Mouse (Mus musculus) olfactory bulb, adult 2 months (tissue): ENCODE results near the gene Stk11. TPM values are rescaled to one million over a fixed set of nuclear protein-coding genes. Genes with fewer than 3 reads are reported as not detected.

ENCODE experiments used
- H3K27ac ChIP-seq: fragments of 200-500 bp; 2 replicates; pipeline ENCODE4 v1.5.1; 2012; ENCODE audit warnings: low read depth, low read length; ENCODE audit not compliant: insufficient read depth
- H3K4me1 ChIP-seq: fragments of 200-500 bp; 2 replicates; pipeline ENCODE4 v1.6.1; 2012; ENCODE audit warnings: low read length; ENCODE audit not compliant: control insufficient read depth, insufficient read depth
- H3K4me3 ChIP-seq: fragments of 200-500 bp; 2 replicates; pipeline ENCODE4 v1.5.1; 2012; ENCODE audit warnings: mild to moderate bottlenecking, low read depth, low read length, moderate library complexity; ENCODE audit not compliant: insufficient read depth
- CTCF ChIP-seq: fragments of 200-500 bp; IDR thresholded peaks from 2 replicates; pipeline ENCODE4 v1.5.1; 2012; ENCODE audit warnings: low read depth, mild to moderate bottlenecking, low read length, moderate library complexity; ENCODE audit not compliant: insufficient read depth
- POLR2A ChIP-seq: fragments of 200-500 bp; IDR thresholded peaks from 2 replicates; pipeline ENCODE4 v1.6.1; 2012; ENCODE audit warnings: mild to moderate bottlenecking, low read depth, low read length, moderate library complexity; ENCODE audit not compliant: insufficient read depth
- WGBS: fragments of 180-500 bp; shearing (Covaris S2); methylation state at CpG from one replicate; pipeline ENCODE4 v1.1.7; 2018; 5-methylcytosine and 5-hydroxymethylcytosine counted together
- polyA plus RNA-seq: library from polyadenylated mRNA; stranded (reverse); fragments of >200 nt; gene quantifications from 2 replicates; pipeline ENCODE4 v1.2.4, GENCODE M21; 2012; ENCODE audit warnings: low replicate concordance; ENCODE audit not compliant: missing spikeins, insufficient read depth, insufficient read length

The Stk11 gene
- polyA plus RNA-seq, 1 experiment: not detected

- no peak for TF ChIP-seq CTCF
- Histone ChIP-seq H3K27ac (peak overlapping the region; percentile 47; the same call in 1 of the 2 replicates), H3K4me3 (no peak overlapping the region), H3K4me1 (peaks cover 19% of the 10 kb centered on the region)
- WGBS: 86% methylated on average over 2 of the region's 2 CpGs
Measured at GRCm38 (mm10) chr10:80103032-80103431, 12.6 kb upstream of the Stk11 start.

- TF ChIP-seq POLR2A (no peak), CTCF (no peak)
- Histone ChIP-seq H3K4me3 (no peak overlapping the region), H3K4me1 (peaks cover 19% of the 10 kb centered on the region), H3K27ac (no peak overlapping the region)
- 75% methylated on average over 3 of the region's 3 CpGs for WGBS
Measured at GRCm38 (mm10) chr10:80104181-80104580, 11.4 kb upstream of the Stk11 start.

GRCm38 (mm10) chr10:80105460-80105859 is 10.1 kb upstream of the Stk11 start, which contains the start of gene Sbno2:
Sbno2 (minus strand) TSS chr10:80105571.
- WGBS: 75% methylated on average over 5 of the region's 5 CpGs
- H3K4me1 ChIP-seq: peaks cover 15% of the 10 kb centered on the region
- no peak within 1 kb of the TSS for H3K4me3 ChIP-seq
- H3K27ac ChIP-seq: no peak within 1 kb of the TSS
- no peak for TF ChIP-seq POLR2A
- no peak for TF ChIP-seq CTCF

GRCm38 (mm10) chr10:80105926-80106325 is 9.7 kb upstream of the Stk11 start:
- no peak overlapping the region for H3K4me3 ChIP-seq
- TF ChIP-seq POLR2A (no peak), CTCF (no peak)
- no peak overlapping the region for H3K27ac ChIP-seq
- 77% methylated on average over 5 of the region's 5 CpGs for WGBS
- peaks cover 11% of the 10 kb centered on the region for H3K4me1 ChIP-seq

GRCm38 (mm10) chr10:80107678-80108077 is 7.9 kb upstream of the Stk11 start:
- no peak for TF ChIP-seq POLR2A
- TF ChIP-seq CTCF: no peak
- 0 out of 2 replicates have a peak, but pooled peaks cover 1% of the 10 kb centered on the region for H3K4me1 ChIP-seq
- no peak overlapping the region for H3K4me3 ChIP-seq
- WGBS: 71% methylated on average over 6 of the region's 6 CpGs
- no peak overlapping the region for H3K27ac ChIP-seq

- Histone ChIP-seq H3K27ac (peak overlapping the region; percentile 37), H3K4me1 (peaks cover 28% of the 10 kb centered on the region), H3K4me3 (peak overlapping the region; percentile 54)
- 5% methylated on average over 27 of the region's 27 CpGs for WGBS
- TF ChIP-seq POLR2A (no peak), CTCF (peak; percentile 67; the same call in 1 of the 2 replicates)
Measured at GRCm38 (mm10) chr10:80114341-80115284, 990 bp upstream of the Stk11 start.

- peaks cover 33% of the 10 kb centered on the region for H3K4me1 ChIP-seq
- peak overlapping the region; percentile 74 for H3K4me3 ChIP-seq
- under 1% methylated on average over 63 of the region's 63 CpGs for WGBS
- no peak for TF ChIP-seq POLR2A
- TF ChIP-seq CTCF: no peak
- H3K27ac ChIP-seq: peak overlapping the region; percentile 3; the same call in 1 of the 2 replicates
Measured at GRCm38 (mm10) chr10:80115944-80116335, 337 bp downstream of the Stk11 start.

- peak overlapping the region; percentile 74 for H3K4me3 ChIP-seq
- under 1% methylated on average over 27 of the region's 27 CpGs for WGBS
- TF ChIP-seq POLR2A (no peak), CTCF (no peak)
- H3K27ac ChIP-seq: no peak overlapping the region
- H3K4me1 ChIP-seq: peaks cover 33% of the 10 kb centered on the region
Measured at GRCm38 (mm10) chr10:80116563-80116926, 942 bp downstream of the Stk11 start.

- Histone ChIP-seq H3K4me1 (peaks cover 33% of the 10 kb centered on the region), H3K27ac (no peak overlapping the region), H3K4me3 (peak overlapping the region; percentile 74)
- no peak for TF ChIP-seq POLR2A
- no peak for TF ChIP-seq CTCF
- WGBS: 4% methylated on average over 30 of the region's 30 CpGs
Measured at GRCm38 (mm10) chr10:80116927-80117691, 1.5 kb downstream of the Stk11 start.
